Mouse (Mus musculus) kidney, adult 2 months (tissue): ENCODE results near the gene Chst11.

Experiments
- CTCF ChIP-seq: fragments of 200-500 bp; conservative IDR thresholded peaks from 2 replicates; pipeline ENCODE4 v1.5.1; 2011; ENCODE audit warnings: low read depth, mild to moderate bottlenecking, control low read depth, low read length, moderate library complexity, mixed read lengths; ENCODE audit not compliant: insufficient read depth, insufficient read length
- POLR2A ChIP-seq: fragments of 200-500 bp; IDR thresholded peaks from one replicate; pipeline ENCODE4 v1.6.1; 2011; ENCODE audit warnings: low read depth, low read length, control low read depth

DNA sequence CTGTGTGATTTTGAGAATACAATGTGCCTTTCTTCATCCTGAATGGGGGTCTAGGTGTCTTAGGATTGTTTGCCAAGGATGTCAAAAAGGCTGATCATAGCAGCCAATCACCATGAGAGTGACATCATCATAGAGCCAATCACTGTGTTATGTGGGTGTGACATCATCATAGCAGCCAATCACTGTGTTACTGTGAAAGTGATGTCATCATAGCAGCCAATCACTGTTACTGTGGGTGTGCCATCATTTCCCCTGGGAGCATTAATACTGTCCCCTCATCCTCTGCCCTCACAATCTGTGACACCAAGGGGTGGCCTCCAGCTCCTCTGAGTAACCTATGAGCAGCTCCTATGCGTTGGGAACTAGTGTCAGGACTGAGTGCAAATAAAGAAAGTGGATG lies 146.6 kb downstream of the Chst11 start:
- TF ChIP-seq CTCF: no peak
- no peak for TF ChIP-seq POLR2A
